Mouse (Mus musculus): Measurements from ENCODE around the gene Wdfy1. TPM values are rescaled to one million over a fixed set of nuclear protein-coding genes. Genes with fewer than 3 reads are reported as not detected.
A peak's percentile ranks its signal among the peaks of the same experiment; 100 is the strongest.

The Wdfy1 gene
- polyA plus RNA-seq, 1 experiment from 2014 or later: 38.8 TPM

DNA sequence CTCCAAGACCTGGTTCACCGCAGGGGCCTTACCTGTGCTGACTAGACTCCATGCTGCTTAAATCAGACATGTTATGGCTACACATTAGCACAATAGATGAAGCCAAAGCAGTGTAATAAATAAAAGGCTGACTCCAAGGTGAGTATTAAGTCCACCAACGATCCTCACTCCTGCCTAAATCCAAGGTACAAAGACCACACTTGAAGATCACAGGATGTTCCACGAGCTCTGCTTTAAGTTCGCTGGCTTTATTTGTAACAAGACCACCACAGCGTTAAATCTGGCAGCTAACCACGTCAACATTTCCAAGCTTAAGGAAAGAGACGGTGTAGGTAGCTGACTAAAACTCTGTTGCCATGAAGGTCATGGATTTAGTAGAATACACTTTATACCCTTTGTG lies 33.0 kb downstream of the Wdfy1 start:
- ATAC-seq (ENCODE audit: low FRiP score, low TSS enrichment): no peak
- H3K4me2 ChIP-seq (replicated peaks; ENCODE audit: low read depth, low read length): no peak overlapping the region
- no peaks in the 10 kb centered on the region for H3K9me3 ChIP-seq (ENCODE audit: control insufficient read depth, low read length)
- no peak overlapping the region for H3K9ac ChIP-seq (ENCODE audit: low read depth, low read length)
- H3K36me3 ChIP-seq (ENCODE audit: control insufficient read depth, insufficient read depth, low read length): 0 out of 2 replicates have a peak, but pooled peaks cover 2% of the 10 kb centered on the region
- H3K27ac ChIP-seq (ENCODE audit: low read depth, low read length): no peak overlapping the region
- no peak overlapping the region for H3K4me3 ChIP-seq (ENCODE audit: low read length)
- no peaks in the 10 kb centered on the region for H3K4me1 ChIP-seq (ENCODE audit: control insufficient read depth, insufficient read depth, low read length)
- WGBS: 85% methylated on average over 7 of the region's 7 CpGs
- no peaks in the 10 kb centered on the region for H3K27me3 ChIP-seq (ENCODE audit: control insufficient read depth, insufficient read depth, low read length)

GRCm38 (mm10) chr1:79741002-79741401 lies 34.9 kb downstream of the Wdfy1 start:
- 0 out of 2 replicates have a peak, but pooled peaks cover 2% of the 10 kb centered on the region for H3K36me3 ChIP-seq (ENCODE audit: control insufficient read depth, insufficient read depth, low read length)
- H3K27me3 ChIP-seq (ENCODE audit: control insufficient read depth, insufficient read depth, low read length): no peaks in the 10 kb centered on the region
- no peaks in the 10 kb centered on the region for H3K9me3 ChIP-seq (ENCODE audit: control insufficient read depth, low read length)
- H3K4me3 ChIP-seq (ENCODE audit: low read length): no peak overlapping the region
- H3K27ac ChIP-seq (ENCODE audit: low read depth, low read length): no peak overlapping the region
- WGBS: 89% methylated on average over 4 of the region's 4 CpGs
- ATAC-seq (ENCODE audit: low FRiP score, low TSS enrichment): no peak
- no peak overlapping the region for H3K9ac ChIP-seq (ENCODE audit: low read depth, low read length)
- no peaks in the 10 kb centered on the region for H3K4me1 ChIP-seq (ENCODE audit: control insufficient read depth, insufficient read depth, low read length)
- H3K4me2 ChIP-seq (replicated peaks; ENCODE audit: low read depth, low read length): no peak overlapping the region

DNA sequence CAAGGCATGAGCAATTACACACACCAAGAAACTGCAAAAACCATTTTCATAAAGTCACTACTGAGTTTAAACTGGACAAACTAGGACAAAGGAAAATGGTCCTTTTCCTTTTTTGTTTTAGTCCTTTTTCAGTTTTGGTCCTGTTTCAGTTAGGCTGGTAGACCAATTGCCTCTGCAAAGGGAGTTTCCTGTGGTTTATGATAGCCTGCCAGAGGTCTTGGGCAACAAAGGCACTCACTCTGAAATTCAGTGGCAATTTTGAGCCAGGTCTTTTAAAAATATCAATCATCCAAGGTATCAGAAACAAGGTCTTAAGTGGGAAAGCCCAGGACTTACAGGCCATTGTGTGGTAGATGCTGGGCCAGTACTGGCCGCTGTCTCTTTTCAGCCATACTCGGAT lies 36.2 kb downstream of the Wdfy1 start:
- no peak for ATAC-seq (ENCODE audit: low FRiP score, low TSS enrichment)
- no peak overlapping the region for H3K9ac ChIP-seq (ENCODE audit: low read depth, low read length)
- no peak overlapping the region for H3K4me2 ChIP-seq (replicated peaks; ENCODE audit: low read depth, low read length)
- no peak overlapping the region for H3K27ac ChIP-seq (ENCODE audit: low read depth, low read length)
- 0 out of 2 replicates have a peak, but pooled peaks cover 2% of the 10 kb centered on the region for H3K36me3 ChIP-seq (ENCODE audit: control insufficient read depth, insufficient read depth, low read length)
- H3K27me3 ChIP-seq (ENCODE audit: control insufficient read depth, insufficient read depth, low read length): no peaks in the 10 kb centered on the region
- H3K4me3 ChIP-seq (ENCODE audit: low read length): no peak overlapping the region
- 88% methylated on average over 2 of the region's 2 CpGs for WGBS
- H3K9me3 ChIP-seq (ENCODE audit: control insufficient read depth, low read length): no peaks in the 10 kb centered on the region
- no peaks in the 10 kb centered on the region for H3K4me1 ChIP-seq (ENCODE audit: control insufficient read depth, insufficient read depth, low read length)

DNA sequence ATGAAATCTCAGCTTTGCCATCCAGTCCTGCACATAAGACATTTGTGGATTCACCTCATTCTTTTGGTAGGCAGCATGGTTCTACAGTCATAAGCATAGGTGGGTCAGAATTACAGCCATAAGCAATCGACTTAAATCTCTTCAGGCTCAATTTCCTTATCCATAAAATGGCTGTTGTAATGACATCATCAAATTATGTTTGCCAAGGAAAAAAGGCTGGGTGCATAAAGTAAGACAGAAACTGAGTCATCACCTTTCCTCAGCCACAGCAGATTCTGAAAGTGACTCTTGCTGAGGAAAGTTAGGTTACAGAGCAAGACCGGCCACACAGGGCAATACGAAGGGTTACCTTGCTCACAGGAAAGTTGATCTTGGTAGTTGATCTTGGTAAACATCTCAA lies 39.5 kb downstream of the Wdfy1 start:
- H3K9ac ChIP-seq (ENCODE audit: low read depth, low read length): no peak overlapping the region
- H3K4me1 ChIP-seq (ENCODE audit: control insufficient read depth, insufficient read depth, low read length): no peaks in the 10 kb centered on the region
- H3K9me3 ChIP-seq (ENCODE audit: control insufficient read depth, low read length): no peaks in the 10 kb centered on the region
- no peak overlapping the region for H3K4me3 ChIP-seq (ENCODE audit: low read length)
- no peak overlapping the region for H3K27ac ChIP-seq (ENCODE audit: low read depth, low read length)
- H3K4me2 ChIP-seq (replicated peaks; ENCODE audit: low read depth, low read length): no peak overlapping the region
- ATAC-seq (ENCODE audit: low FRiP score, low TSS enrichment): no peak
- WGBS: 85% methylated on average over 3 of the region's 3 CpGs
- no peaks in the 10 kb centered on the region for H3K27me3 ChIP-seq (ENCODE audit: control insufficient read depth, insufficient read depth, low read length)
- H3K36me3 ChIP-seq (ENCODE audit: control insufficient read depth, insufficient read depth, low read length): 0 out of 2 replicates have a peak, but pooled peaks cover 2% of the 10 kb centered on the region

DNA sequence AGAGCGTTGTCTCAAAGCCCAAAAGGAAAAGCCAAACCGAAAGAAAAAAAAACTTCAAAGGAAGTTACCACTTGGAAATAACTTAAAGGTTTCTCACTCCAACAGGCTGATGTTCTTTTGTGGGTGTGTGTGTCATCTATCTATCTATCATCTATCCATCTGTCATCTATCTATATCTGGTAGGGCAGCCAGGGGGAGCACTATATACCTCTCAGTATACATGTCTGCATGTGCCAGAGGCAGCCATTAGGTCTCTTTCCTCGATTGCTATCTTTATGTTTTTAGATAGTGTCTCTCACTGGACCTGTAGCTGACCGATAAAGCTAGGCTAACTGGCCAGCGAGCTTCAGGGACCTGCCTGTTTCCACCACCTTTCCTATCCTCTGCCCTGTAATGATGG lies 41.1 kb downstream of the Wdfy1 start:
- Histone ChIP-seq H3K36me3 (ENCODE audit: control insufficient read depth, insufficient read depth, low read length) (0 out of 2 replicates have a peak, but pooled peaks cover 2% of the 10 kb centered on the region), H3K27ac (ENCODE audit: low read depth, low read length) (no peak overlapping the region), H3K27me3 (ENCODE audit: control insufficient read depth, insufficient read depth, low read length) (no peaks in the 10 kb centered on the region), H3K9ac (ENCODE audit: low read depth, low read length) (no peak overlapping the region), H3K4me2 (replicated peaks; ENCODE audit: low read depth, low read length) (no peak overlapping the region), H3K4me3 (ENCODE audit: low read length) (no peak overlapping the region), H3K4me1 (ENCODE audit: control insufficient read depth, insufficient read depth, low read length) (no peaks in the 10 kb centered on the region), H3K9me3 (ENCODE audit: control insufficient read depth, low read length) (no peaks in the 10 kb centered on the region)
- no peak for ATAC-seq (ENCODE audit: low FRiP score, low TSS enrichment)
- WGBS: 87% methylated on average over 5 of the region's 5 CpGs

DNA sequence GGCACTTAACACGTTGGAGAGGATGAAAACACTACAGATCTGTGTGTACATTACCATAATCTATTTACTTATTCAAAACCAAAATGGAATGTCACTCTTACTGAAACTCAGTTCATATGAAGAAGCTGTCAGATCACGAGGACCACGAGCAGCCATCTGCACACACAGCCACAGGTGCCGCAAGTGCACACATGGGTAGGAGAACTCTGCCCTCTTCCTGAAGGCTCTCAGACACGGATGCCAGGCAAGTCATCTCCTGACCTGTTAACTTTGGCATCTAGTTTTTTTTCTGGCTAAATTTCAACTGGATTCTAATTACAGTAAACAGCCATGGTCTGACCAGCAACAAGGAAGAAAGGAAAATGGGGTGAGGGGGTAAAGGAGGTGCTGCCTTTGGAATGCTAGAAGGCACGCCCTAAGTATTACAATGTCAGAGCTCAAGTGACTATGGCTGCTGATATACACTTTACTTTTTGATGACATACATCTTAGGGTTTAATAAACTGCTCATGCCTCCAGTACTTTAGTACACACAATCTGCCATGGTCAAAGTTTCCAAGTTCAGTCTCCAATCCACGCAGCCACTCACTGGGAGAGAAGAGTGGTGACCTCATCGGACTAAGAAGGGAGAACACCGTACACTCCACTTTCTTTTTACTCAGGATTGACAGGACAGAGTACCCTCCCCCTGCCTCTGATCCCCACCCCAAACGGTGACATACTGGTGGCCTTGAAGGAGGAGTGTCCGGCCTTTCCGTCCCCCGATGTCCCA lies 61.6 kb downstream of the Wdfy1 start:
- peaks cover 10% of the 10 kb centered on the region; the same call in 1 of the 2 replicates for H3K36me3 ChIP-seq (ENCODE audit: control insufficient read depth, insufficient read depth, low read length)
- H3K27me3 ChIP-seq (ENCODE audit: control insufficient read depth, insufficient read depth, low read length): no peaks in the 10 kb centered on the region
- no peak overlapping the region for H3K9ac ChIP-seq (ENCODE audit: low read depth, low read length)
- no peak for ATAC-seq (ENCODE audit: low FRiP score, low TSS enrichment)
- H3K27ac ChIP-seq (ENCODE audit: low read depth, low read length): no peak overlapping the region
- H3K4me3 ChIP-seq (ENCODE audit: low read length): no peak overlapping the region
- no peak overlapping the region for H3K4me2 ChIP-seq (replicated peaks; ENCODE audit: low read depth, low read length)
- H3K9me3 ChIP-seq (ENCODE audit: control insufficient read depth, low read length): no peaks in the 10 kb centered on the region
- WGBS: 87% methylated on average over 13 of the region's 13 CpGs
- H3K4me1 ChIP-seq (ENCODE audit: control insufficient read depth, insufficient read depth, low read length): no peaks in the 10 kb centered on the region

GRCm38 (mm10) chr1:79713081-79713480 lies 62.9 kb downstream of the Wdfy1 start:
- no peak overlapping the region for H3K4me2 ChIP-seq (replicated peaks; ENCODE audit: low read depth, low read length)
- ATAC-seq (ENCODE audit: low FRiP score, low TSS enrichment): no peak
- no peaks in the 10 kb centered on the region for H3K9me3 ChIP-seq (ENCODE audit: control insufficient read depth, low read length)
- peaks cover 10% of the 10 kb centered on the region; the same call in 1 of the 2 replicates for H3K36me3 ChIP-seq (ENCODE audit: control insufficient read depth, insufficient read depth, low read length)
- H3K9ac ChIP-seq (ENCODE audit: low read depth, low read length): no peak overlapping the region
- no peaks in the 10 kb centered on the region for H3K27me3 ChIP-seq (ENCODE audit: control insufficient read depth, insufficient read depth, low read length)
- H3K27ac ChIP-seq (ENCODE audit: low read depth, low read length): no peak overlapping the region
- 90% methylated on average over 5 of the region's 5 CpGs for WGBS
- H3K4me3 ChIP-seq (ENCODE audit: low read length): no peak overlapping the region
- H3K4me1 ChIP-seq (ENCODE audit: control insufficient read depth, insufficient read depth, low read length): no peaks in the 10 kb centered on the region

DNA sequence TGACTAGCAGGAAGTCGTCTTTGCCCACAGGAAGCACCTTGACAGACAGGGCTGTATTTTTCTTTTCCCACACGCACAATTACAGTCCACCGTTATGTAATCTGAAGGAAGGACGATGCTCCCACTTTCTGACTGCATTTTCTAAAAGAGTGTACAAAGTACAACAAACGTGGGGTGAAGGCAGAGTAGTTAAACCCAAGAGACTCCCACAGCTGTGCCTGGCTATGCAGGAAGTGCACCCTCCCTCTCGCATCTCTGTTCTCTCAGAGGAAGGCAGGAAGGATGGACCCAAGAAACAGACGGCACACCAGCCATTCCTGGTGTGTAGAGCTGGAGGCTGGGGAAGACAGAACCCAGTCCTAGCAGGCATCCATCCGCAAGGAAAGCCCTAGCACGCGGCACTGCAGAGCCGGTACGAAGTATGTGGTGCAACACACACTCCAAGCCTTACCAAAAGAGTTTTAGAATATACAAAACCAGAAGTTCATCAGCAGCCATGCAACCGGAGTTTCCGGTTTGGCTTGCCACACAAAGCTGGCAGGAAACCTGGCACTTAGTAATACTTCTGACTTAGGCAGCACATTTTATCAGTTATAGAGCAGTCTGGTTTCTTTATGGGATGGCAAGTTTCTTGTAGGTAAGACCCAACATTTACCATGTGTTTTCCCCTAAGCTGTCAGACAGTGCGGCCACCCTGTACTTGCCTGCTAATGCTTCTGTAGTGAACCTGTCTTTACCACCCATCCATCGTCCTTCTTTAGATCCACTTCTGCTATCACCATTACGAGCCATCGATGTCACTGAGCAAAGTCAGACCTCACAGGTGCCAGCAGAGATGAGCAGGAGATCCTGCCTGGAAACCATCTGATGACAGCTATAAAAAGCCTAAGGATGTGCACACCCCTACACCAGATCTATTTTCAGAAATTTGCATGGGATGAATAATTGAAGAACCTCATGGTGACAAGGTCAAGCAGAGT lies 64.5 kb downstream of the Wdfy1 start:
- peak overlapping the region; percentile 55; the same call in 1 of the 2 replicates for H3K27ac ChIP-seq (ENCODE audit: low read depth, low read length)

More for the DNA sequence above, 64.5 kb downstream of the Wdfy1 start:
- Histone ChIP-seq H3K4me2 (replicated peaks; ENCODE audit: low read depth, low read length) (no peak overlapping the region), H3K4me3 (ENCODE audit: low read length) (no peak overlapping the region), H3K4me1 (ENCODE audit: control insufficient read depth, insufficient read depth, low read length) (no peaks in the 10 kb centered on the region), H3K9me3 (ENCODE audit: control insufficient read depth, low read length) (no peaks in the 10 kb centered on the region), H3K27me3 (ENCODE audit: control insufficient read depth, insufficient read depth, low read length) (no peaks in the 10 kb centered on the region), H3K36me3 (ENCODE audit: control insufficient read depth, insufficient read depth, low read length) (peaks cover 15% of the 10 kb centered on the region; the same call in 1 of the 2 replicates), H3K9ac (ENCODE audit: low read depth, low read length) (no peak overlapping the region)
- 76% methylated on average over 18 of the region's 18 CpGs for whole genome bisulfite sequencing
- no peak for ATAC-seq (ENCODE audit: low FRiP score, low TSS enrichment)
